Mouse (Mus musculus) right cerebral cortex, adult 2 months (tissue): ENCODE measurements around the gene Chrm4.

Experiments used
- DNase-seq, 2 experiments: peaks; one replicate each; pipeline ENCODE4 v3.0.0; 2021 to 2022; ENCODE audit warnings: low spot score in 2 of 2

Gene Chrm4

DNA sequence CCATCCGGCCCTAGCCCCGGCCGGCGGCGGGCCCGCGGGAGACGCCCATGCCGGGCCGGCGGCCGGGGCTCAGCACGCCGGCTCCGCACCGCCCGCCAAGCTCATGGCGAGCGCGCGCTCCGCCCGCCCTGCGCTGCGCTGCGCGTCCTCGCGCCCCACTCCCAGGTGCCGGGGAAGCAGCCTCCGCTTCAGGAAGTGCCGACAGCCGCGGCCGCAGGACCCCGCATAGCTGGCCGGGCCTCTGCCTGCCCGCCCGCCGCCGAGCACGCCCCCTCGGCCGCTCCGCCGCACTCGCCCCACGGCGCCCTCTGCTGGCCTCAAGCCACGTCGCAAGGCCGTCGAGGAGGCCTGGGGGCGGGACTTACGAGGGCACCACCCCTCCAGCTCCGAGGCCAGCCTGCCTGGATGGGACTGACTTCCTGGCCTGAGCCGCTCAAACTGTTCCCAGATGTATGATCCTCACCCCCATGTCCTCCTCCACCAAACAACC is 36.4 kb downstream of the Chrm4 start:
- DNase-seq: peak; percentile 92

DNA sequence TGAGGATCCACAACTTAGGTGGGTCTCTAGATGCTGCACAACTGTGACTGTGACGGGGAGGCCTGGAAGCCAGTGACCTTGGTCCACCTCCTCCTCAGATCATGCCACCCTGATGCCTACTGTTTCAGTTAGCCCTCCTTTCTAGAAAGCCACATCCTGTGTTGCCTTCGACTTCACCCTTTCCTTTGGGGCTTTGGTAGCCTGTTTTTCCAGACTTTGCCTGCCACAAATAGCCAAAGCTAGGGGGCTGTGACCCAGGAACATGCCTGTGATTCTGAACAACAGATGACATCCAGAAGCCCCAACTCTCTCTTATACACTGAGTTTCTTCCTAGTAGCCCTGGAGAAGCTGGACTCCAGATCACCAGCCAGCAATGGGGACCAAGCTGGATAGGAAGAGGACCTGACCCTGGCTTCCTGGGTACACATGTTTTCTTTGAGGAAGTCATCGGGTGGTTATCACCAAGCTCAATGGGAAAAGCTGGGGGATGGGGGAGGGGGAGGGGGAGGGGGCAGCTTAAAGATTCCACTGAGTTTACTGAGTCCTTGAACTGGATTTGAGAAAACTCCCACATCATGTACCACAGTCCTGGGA is 37.7 kb downstream of the Chrm4 start:
- no peak for DNase-seq

GRCm38 (mm10) chr2:91965417-91965816 is 38.4 kb downstream of the Chrm4 start:
- DNase-seq: no peak

GRCm38 (mm10) chr2:91966367-91966766 is 39.3 kb downstream of the Chrm4 start:
- no peak for DNase-seq

- no peak for DNase-seq
These were observed 40.9 kb downstream of the Chrm4 start for GRCm38 (mm10) chr2:91967962-91968361.

DNA sequence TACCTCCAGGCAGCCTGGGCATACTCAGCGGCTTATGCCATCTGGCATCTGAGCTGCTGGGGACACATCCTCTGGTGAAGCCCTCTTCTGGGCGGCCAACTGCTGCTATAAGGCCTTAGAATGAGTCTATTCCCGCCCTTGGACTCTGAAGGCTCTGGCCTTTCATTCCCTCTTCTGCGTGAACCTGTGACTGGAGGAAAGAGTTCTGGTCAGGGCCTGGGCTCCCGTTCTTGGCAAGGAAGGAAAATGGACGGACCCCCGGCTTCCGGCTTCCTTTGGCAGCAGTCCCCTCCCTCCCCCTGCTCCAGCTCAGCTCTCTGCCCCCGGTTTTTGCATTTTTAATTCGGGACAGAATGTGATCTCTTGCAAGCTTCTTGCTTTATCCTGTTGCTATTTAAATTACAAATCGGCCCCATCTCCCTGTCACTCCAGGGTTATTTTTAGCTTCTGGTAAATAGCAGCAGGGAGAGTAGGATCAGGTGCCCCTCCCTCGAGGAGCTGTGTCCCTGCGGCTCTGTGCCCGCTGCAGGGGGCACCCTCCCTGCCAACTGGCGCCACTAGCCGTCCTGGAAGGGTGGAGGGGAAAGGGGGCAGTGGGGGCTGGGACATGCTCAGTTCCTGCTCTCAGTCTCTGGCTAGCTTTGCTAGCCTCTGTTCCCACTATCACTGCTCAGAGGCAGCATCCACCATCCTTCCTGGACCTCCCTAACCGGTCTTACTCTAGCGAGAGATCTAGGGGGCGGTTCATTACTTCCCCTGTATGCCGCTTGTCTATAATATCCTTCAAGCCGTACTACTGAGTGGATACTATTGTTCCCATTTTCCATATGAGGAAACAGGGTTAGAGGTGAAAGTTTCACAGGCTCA is 44.4 kb downstream of the Chrm4 start:
- peak; percentile 56 to 65 for DNase-seq

GRCm38 (mm10) chr2:91972121-91972566 is 45.1 kb downstream of the Chrm4 start:
- DNase-seq: no peak

DNA sequence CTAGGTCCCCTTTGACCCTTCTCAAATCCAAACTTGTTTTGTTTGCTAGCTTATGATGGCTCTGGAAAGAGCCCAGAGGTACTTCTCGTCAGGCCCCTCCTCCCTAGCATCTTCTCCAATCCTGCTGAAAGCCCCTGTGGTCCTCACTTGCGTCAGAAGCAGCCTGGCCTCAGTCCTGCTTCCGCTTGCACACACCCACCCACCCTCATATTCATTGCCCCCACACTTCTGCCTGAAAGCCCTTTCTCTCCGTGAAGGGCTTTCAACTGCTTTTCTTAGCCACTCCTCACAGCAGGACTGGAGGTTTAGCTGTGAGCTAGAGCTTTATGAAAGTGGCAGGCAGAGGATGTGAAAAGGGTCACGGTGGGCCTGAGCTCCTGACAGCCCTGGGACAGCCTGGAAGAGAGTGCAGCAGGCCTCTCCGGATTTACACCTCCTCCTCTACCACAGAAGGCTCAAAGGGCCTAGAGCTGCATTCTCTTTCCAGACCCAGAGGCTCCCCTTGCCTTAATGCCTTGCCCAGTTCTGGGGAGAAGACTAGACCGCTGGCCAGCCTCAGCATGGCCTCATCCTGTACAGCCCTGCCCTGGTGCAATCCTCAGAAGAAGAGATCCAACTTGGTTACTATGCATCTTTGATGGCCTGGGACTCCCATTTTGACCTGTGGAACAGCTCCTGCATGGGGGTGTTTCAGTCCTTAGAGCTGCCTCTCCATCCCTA is 46.5 kb downstream of the Chrm4 start:
- DNase-seq: no peak

GRCm38 (mm10) chr2:91975581-91976541 is 48.8 kb downstream of the Chrm4 start, which contains the start of gene Dgkz:
Gene Dgkz, minus strand, starts transcription at chr2:91975864.
- no peak for DNase-seq

DNA sequence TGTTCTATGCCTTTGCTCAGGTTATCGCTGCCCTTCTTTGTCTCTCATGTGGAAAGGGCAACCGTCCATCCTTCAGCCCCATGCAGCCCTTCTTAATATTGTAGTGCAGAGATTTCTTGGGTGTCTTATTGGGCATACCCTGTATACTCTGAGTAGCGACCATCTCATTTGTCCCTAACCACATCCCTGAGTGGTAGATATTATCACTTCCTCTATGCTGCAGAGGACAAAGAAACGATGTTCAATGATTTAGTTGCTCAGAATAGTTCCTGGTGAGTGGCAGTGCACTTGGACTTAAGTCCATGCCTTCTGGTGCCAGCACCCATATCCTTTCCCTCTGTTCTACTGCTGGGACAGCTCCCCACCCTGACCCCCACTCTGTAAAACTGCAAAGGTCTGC is 50.9 kb downstream of the Chrm4 start:
- no peak for DNase-seq
